Mouse (Mus musculus) small intestine, adult 2 months (tissue): ENCODE measurements around the gene Prkcb.

Experiments
- CTCF ChIP-seq: fragments of 200-500 bp; IDR thresholded peaks from 2 replicates; pipeline ENCODE4 v1.5.1; 2012; ENCODE audit warnings: low read depth, mild to moderate bottlenecking, control low read depth, inconsistent platforms, low read length, moderate library complexity, mixed read lengths; ENCODE audit not compliant: insufficient replicate concordance, insufficient read length; ENCODE audit errors: extremely low read depth
- POLR2A ChIP-seq: fragments of 200-500 bp; IDR thresholded peaks from 2 replicates; pipeline ENCODE4 v1.6.1; 2012; ENCODE audit warnings: low read depth, mild to moderate bottlenecking, control low read depth, inconsistent platforms, low read length, moderate library complexity

DNA sequence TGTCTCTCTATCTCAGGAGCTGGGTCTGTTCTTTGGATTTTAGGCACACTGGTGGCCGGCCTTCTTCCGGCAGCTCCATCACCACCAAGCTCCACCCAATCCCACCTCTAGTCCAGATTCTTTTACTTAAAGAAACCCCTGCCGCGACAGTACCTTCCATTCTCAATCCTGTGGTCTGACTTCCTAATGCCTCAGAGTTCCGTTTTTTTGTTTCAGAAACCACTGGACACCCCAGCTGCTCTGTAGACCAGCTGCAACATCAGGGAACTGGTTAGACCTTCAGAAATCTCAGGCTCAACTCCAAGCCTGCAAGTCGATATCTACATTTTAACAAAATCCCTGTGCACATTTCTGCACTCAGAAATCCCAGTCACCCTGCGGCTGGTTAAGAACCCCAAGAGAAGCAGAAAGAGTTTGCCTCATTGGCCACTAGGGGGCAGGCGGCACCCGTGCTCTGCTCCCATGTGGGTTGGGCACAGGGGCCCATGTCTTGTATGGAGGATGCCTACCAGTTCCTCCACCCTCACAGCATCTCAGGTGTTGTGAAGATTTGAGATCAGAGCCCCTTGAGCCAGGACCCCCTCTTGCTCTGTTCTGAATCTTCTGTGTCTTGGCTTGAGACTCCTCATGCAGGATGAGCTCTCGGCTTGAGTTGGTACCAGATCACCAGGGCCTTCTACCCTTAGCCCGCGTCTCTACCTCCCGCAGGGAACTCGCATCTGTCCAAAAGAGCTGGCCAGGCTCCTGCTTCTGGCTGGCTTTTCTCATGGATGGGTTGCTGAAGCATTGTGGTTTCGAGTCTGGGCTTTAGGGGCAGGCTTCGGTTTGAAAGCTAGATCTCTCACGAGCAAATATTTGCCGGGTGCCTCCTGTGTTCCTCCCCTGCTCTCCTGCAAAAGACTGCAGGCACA is 182.1 kb downstream of the Prkcb start:
- TF ChIP-seq POLR2A (no peak), CTCF (peak; percentile 71; the same call in 1 of the 2 replicates)
